Mouse (Mus musculus) ES-Bruce4 (cell line): ENCODE results near the gene Ptms. TPM values are rescaled to one million over a fixed set of nuclear protein-coding genes. Genes with fewer than 3 reads are reported as not detected.

Source experiments
- H3K27ac ChIP-seq: 2 replicates; pipeline ENCODE4 v1.5.1; 2012; ENCODE audit warnings: low read length, inconsistent platforms; ENCODE audit not compliant: insufficient read depth
- H3K27me3 ChIP-seq: 2 replicates; pipeline ENCODE4 v1.6.1; 2012; ENCODE audit warnings: mild to moderate bottlenecking, low read length, inconsistent platforms; ENCODE audit not compliant: control insufficient read depth, poor library complexity, insufficient read depth, severe bottlenecking
- H3K36me3 ChIP-seq: 2 replicates; pipeline ENCODE4 v1.6.1; 2012; ENCODE audit warnings: inconsistent platforms, mild to moderate bottlenecking, low read length, moderate library complexity; ENCODE audit not compliant: control insufficient read depth, poor library complexity, insufficient read depth, severe bottlenecking
- H3K4me1 ChIP-seq: one replicate; pipeline ENCODE4 v1.8.1; 2011; ENCODE audit warnings: low read length; ENCODE audit not compliant: control insufficient read depth, insufficient read depth
- H3K4me3 ChIP-seq: 2 replicates; pipeline ENCODE4 v1.5.1; 2011; ENCODE audit warnings: low read depth, mild to moderate bottlenecking, low read length
- H3K9ac ChIP-seq: 2 replicates; pipeline ENCODE4 v1.6.1; 2012; ENCODE audit warnings: low read depth, mild to moderate bottlenecking, inconsistent platforms; ENCODE audit not compliant: poor library complexity, severe bottlenecking
- H3K9me3 ChIP-seq: replicated peaks from 2 replicates; pipeline ENCODE4 v1.6.1; 2012; ENCODE audit warnings: mild to moderate bottlenecking, low read length, inconsistent platforms; ENCODE audit not compliant: control insufficient read depth, poor library complexity, insufficient read depth, severe bottlenecking
- CTCF ChIP-seq: IDR thresholded peaks from one replicate; pipeline ENCODE4 v1.8.1; 2011; ENCODE audit warnings: low read depth, low read length
- EP300 ChIP-seq: IDR thresholded peaks from 2 replicates; pipeline ENCODE4 v1.6.1; 2011; ENCODE audit warnings: low read depth, low read length; ENCODE audit not compliant: insufficient read depth
- POLR2A ChIP-seq: IDR thresholded peaks from one replicate; pipeline ENCODE4 v1.8.1; 2011; ENCODE audit warnings: low read length; ENCODE audit not compliant: insufficient read depth
- polyA plus RNA-seq: library from polyadenylated mRNA; stranded (reverse); fragments of >200 nt; gene quantifications from 2 replicates; pipeline ENCODE4 v1.2.4, GENCODE M21; 2011; ENCODE audit warnings: low read depth; ENCODE audit not compliant: missing spikeins, insufficient read depth, insufficient read length

The Ptms gene
- polyA plus RNA-seq, 1 experiment, result 383 TPM

DNA sequence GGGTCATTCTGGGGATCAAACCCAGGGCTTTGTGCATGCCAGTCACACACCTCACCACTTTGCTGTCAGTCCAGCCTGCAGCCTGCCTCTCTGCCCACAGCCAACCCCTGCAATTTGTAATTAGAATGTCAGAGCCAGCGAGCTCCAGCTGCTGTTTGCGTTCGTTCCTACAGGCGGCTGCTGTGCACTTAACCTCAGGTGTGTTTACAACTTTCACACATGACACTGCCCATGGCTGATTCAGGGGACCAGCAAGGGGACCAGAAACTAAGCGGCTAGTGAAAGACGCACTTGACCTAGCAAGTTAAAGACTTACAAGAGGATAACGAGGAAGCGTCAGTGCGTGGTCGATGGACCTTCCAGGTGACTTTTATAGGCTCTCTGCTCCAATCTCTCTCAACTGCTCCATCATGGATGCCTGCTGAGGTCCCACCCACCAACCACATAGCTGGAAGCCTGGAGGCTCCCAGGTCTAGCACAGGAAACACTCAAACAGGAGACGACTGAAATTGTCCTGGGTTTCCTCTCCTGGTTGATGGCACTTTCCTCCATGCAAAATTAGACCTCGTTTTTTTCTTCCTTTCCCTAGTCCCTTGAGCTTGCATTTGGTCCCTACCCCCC is 5.4 kb upstream of the Ptms start:
- H3K4me3 ChIP-seq, result no peak overlapping the region
- no peak overlapping the region for H3K27ac ChIP-seq
- H3K4me1 ChIP-seq, result no peaks in the 10 kb centered on the region
- H3K36me3 ChIP-seq, result no peaks in the 10 kb centered on the region
- H3K9ac ChIP-seq, result no peak overlapping the region
- no peaks in the 10 kb centered on the region for H3K27me3 ChIP-seq
- no peaks in the 10 kb centered on the region for H3K9me3 ChIP-seq
- TF ChIP-seq CTCF, result no peak
- no peak for TF ChIP-seq EP300
- TF ChIP-seq POLR2A, result no peak

DNA sequence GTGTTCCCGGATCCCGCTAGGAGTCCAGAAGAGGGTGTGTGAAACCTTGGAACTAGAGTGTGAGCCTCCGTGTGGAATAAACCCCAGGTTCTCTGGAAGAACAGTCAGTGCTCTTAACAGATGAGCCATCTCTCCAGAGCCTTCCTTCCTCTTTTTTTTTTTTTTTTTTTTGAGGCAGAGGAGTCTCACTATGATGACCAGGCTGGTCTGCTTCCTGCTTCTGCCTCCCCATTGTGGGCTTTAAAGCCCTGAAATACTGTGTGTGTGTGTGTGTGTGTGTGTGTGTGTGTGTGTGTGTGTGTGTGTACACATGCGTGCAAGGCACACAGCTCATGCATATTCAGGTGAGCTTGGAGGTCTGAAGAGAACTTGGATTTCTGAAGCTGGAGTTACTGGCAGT is 1.6 kb upstream of the Ptms start:
- Histone ChIP-seq H3K27ac (peak overlapping the region; percentile 32; the same call in 1 of the 2 replicates), H3K9ac (peak overlapping the region; percentile 81; the same call in 1 of the 2 replicates), H3K36me3 (no peaks in the 10 kb centered on the region), H3K4me3 (no peak overlapping the region), H3K9me3 (no peaks in the 10 kb centered on the region), H3K4me1 (no peaks in the 10 kb centered on the region), H3K27me3 (no peaks in the 10 kb centered on the region)
- TF ChIP-seq EP300 (no peak), CTCF (no peak), POLR2A (no peak)

DNA sequence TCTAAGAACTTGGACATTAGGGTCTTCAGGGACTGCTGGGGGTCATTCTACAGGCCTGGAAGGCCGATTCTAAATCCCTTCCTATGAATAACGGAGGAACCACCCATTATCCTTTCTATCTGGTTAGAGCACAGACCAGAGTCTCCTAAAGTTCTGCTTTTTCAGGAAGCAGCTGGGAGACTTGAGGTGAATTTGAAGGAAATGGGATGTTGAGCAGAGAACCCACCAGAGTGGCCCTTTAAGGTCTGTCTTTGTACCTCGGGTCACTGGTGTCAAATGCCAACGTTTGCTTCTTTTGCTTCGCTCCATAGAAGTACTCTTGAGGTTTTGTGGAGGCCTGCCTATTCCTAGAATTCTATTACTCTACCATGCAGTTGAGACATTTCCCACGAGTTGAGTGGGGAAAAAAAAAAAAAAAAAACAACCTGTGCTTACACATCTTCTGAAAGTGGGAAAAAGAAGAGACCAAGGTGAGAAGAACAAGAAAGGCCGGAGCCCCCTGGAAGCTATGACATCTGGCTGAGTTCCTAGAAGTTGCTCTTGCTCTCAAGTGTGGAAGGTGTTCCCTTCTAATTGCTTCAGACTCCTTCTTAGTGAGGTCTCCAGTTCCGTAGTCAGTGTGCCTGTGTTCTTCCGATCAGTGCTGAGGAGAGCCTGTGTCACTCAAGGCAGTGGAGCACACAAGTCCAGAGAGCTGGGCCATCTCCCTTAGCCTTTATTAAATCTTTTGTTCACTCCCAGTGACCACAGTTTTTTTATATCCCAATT is 599 bp upstream of the Ptms start:
- Histone ChIP-seq H3K4me3 (peak overlapping the region; percentile 91), H3K9ac (peak overlapping the region; percentile 81), H3K9me3 (no peaks in the 10 kb centered on the region), H3K27ac (peak overlapping the region; percentile 97), H3K36me3 (no peaks in the 10 kb centered on the region), H3K4me1 (no peaks in the 10 kb centered on the region), H3K27me3 (no peaks in the 10 kb centered on the region)
- TF ChIP-seq CTCF, result no peak
- TF ChIP-seq EP300, result no peak
- no peak for TF ChIP-seq POLR2A

DNA sequence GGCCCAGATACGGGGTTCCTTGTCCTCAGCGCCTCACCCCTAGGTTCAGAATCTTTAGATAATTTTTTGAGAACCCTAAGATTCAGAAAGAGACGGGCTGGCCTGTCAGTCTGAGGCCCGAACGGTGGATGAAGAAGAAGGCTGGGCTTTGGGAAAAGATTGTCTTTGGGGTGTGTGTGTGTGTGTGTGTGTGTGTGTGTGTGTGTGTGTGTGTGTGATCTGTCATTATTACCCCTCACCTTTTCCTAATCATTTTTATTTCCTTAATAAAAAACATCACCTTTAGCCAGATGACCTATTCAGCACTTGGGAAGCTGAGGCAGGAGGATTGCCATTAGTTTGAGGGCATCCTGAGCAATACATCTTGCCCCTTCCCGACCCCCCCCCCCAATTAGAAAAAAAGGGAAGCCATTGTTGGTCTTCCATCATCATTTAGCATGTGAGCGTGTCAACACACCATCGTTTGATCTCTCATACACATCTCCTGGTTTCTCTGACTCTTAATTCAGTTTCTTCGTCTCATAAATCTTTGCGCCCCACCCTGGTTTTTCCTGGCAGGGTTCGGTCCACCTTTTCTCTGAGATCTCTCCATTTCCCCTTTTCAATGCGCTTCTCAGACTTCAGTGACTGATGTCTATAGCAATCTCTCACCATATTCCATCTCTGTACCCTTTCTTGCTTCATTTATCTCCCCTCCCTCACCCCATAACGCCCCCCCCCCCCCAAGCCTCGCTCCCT is 844 bp downstream of the Ptms start:
- H3K4me1 ChIP-seq, result peaks cover 3% of the 10 kb centered on the region
- H3K27ac ChIP-seq, result no peak overlapping the region; the same call in 1 of the 2 replicates
- H3K9me3 ChIP-seq, result no peaks in the 10 kb centered on the region
- no peak overlapping the region for H3K4me3 ChIP-seq
- TF ChIP-seq EP300 (no peak), POLR2A (no peak), CTCF (no peak)
- 0 out of 2 replicates have a peak, but pooled peaks cover 5% of the 10 kb centered on the region for H3K36me3 ChIP-seq
- no peaks in the 10 kb centered on the region for H3K27me3 ChIP-seq
- peak overlapping the region; percentile 99 for H3K9ac ChIP-seq

DNA sequence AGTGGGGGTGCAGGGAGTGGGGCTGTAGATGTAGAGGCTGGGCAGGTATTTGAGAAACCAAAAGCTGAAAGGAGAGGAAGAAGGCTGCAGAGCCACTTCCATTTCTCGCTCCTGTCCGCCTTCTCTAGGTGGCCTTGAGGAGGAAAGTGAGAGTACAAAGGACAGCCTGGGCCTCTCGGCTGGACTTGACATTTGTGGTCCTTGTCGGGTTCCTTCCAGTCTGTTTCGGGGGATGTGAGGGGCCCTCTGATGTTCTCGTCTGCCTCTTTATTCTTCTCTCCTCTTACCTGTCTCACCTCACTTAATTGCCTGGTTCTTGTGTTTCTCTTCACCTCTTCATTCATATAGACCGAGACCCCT is 1.6 kb downstream of the Ptms start:
- no peak for TF ChIP-seq POLR2A
- no peak for TF ChIP-seq CTCF
- no peak for TF ChIP-seq EP300
- peaks cover 3% of the 10 kb centered on the region for H3K4me1 ChIP-seq

More for the DNA sequence above, 1.6 kb downstream of the Ptms start:
- Histone ChIP-seq H3K36me3 (0 out of 2 replicates have a peak, but pooled peaks cover 6% of the 10 kb centered on the region), H3K9ac (peak overlapping the region; percentile 99), H3K4me3 (peak overlapping the region; percentile 48), H3K27ac (peak overlapping the region; percentile 37), H3K27me3 (no peaks in the 10 kb centered on the region), H3K9me3 (no peaks in the 10 kb centered on the region)
